Mouse (Mus musculus) C2C12 (cell line): ENCODE data around the gene Akap12. TPM values are rescaled to one million over a fixed set of nuclear protein-coding genes. Genes with fewer than 3 reads are reported as not detected.

Experiments used
- H3K27me3 ChIP-seq: one replicate; pipeline ENCODE4 v1.6.1; 2011; ENCODE audit not compliant: control insufficient read depth, insufficient read depth, insufficient read length
- H3K36me3 ChIP-seq: one replicate; pipeline ENCODE4 v1.6.1; 2011; ENCODE audit not compliant: control insufficient read depth, insufficient read depth
- H3K4me3 ChIP-seq: one replicate; pipeline ENCODE4 v1.5.1; 2011; ENCODE audit warnings: mild to moderate bottlenecking, control low read depth; ENCODE audit not compliant: poor library complexity, insufficient read depth, severe bottlenecking
- H3K79me2 ChIP-seq: one replicate; pipeline ENCODE4 v1.6.1; 2011; ENCODE audit not compliant: control insufficient read depth, insufficient read depth
- H3K79me3 ChIP-seq: one replicate; pipeline ENCODE4 v1.6.1; 2011; ENCODE audit warnings: low read depth, control low read depth
- H3ac ChIP-seq: one replicate; pipeline ENCODE3; 2011; ENCODE audit warnings: low read depth; ENCODE audit not compliant: control insufficient read depth, insufficient read length
- CEBPB ChIP-seq: IDR thresholded peaks from one replicate; pipeline ENCODE4 v1.6.1; 2011; ENCODE audit warnings: low read depth, mild to moderate bottlenecking, control low read depth, moderate library complexity
- CTCF ChIP-seq: IDR thresholded peaks from one replicate; pipeline ENCODE4 v1.5.1; 2011; ENCODE audit not compliant: control insufficient read depth, insufficient read depth, insufficient read length
- FOSL1 ChIP-seq: IDR thresholded peaks from one replicate; pipeline ENCODE4 v1.8.0; 2011; ENCODE audit warnings: mild to moderate bottlenecking, low read length; ENCODE audit not compliant: poor library complexity, insufficient read depth, severe bottlenecking
- MAX ChIP-seq: IDR thresholded peaks from one replicate; pipeline ENCODE4 v1.6.1; 2011; ENCODE audit warnings: mild to moderate bottlenecking, control low read depth
- MYOD1 ChIP-seq: IDR thresholded peaks from one replicate; pipeline ENCODE4 v1.6.1; 2011; ENCODE audit warnings: low read depth; ENCODE audit not compliant: control insufficient read depth, insufficient read length
- MYOG ChIP-seq: IDR thresholded peaks from one replicate; pipeline ENCODE4 v1.6.1; 2011; ENCODE audit not compliant: control insufficient read depth, insufficient read length; ENCODE audit errors: extremely low read depth
- USF1 ChIP-seq: IDR thresholded peaks from one replicate; pipeline ENCODE4 v1.6.1; 2011; ENCODE audit warnings: low read depth, mild to moderate bottlenecking, control low read depth, moderate library complexity
- polyA plus RNA-seq: library from polyadenylated mRNA; unstranded; fragments of >200 nt; fragmentation: generic; extraction: Trizol; gene quantifications from one replicate; pipeline ENCODE4 v1.2.1, GENCODE M21; 2012; ENCODE audit warnings: missing spikeins

The Akap12 gene
- polyA plus RNA-seq, 1 experiment: 4.7 TPM

DNA sequence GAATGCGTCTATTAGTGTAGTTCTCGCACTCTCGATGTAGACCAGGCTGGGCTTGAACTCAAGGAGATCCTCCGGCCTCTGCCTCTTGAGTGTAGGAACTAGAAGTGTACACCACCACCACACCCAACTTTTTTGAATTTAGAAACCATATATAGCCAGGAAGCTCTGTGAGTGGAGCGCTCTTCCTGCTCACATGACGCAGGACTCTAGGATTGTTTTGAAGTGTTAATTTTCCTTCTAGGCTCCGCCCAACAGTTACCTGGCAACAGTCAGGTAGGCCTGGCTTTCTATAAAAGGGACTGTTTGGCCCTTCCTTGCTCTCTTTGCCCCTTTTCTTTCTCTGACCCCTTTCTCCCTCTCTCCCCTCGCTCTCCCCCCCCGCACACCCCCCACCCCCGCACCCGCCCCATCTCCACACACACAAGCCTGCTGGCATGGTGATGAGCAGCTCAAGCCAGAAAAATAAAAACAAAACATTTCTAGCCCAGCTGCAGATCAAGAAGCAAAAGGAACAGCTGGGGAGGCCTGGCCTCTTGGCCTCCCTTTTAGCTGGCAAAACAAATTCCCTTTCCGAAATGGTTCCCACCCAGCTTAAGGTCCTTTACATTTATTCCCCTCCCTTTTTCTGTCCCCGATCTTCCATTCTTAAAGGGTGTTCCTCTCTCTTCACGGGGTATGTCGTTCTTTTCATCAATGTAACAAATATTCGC lies 22.4 kb upstream of the Akap12 start:
- TF ChIP-seq CEBPB: no peak
- TF ChIP-seq USF1: no peak
- TF ChIP-seq FOSL1: no peak
- no peak for TF ChIP-seq MYOG
- H3ac ChIP-seq: no peak overlapping the region
- no peaks in the 10 kb centered on the region for H3K27me3 ChIP-seq
- no peaks in the 10 kb centered on the region for H3K79me3 ChIP-seq
- H3K79me2 ChIP-seq: no peaks in the 10 kb centered on the region
- no peak overlapping the region for H3K4me3 ChIP-seq
- H3K36me3 ChIP-seq: no peaks in the 10 kb centered on the region

DNA sequence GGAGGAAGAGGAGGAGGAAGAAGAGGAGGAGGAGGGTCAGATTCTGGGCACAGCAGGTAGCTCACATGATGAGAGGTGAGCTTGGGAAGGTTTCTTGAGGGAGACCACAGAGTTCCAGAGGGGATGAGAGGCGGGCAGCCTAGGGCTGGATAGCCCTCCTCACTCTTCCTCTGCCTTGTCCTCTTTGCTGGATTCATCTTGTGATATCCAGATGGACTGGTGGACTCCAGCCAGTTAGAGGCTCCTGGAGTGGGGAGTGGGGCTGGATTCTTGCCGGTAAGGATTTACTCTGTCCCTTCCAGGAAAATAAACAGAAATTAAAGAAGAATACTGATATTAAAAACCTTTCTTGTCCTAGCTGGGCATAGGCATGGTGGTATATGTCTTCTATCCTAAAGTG lies 20.4 kb upstream of the Akap12 start:
- Histone ChIP-seq H3ac (no peak overlapping the region), H3K27me3 (no peaks in the 10 kb centered on the region), H3K79me2 (no peaks in the 10 kb centered on the region), H3K79me3 (no peaks in the 10 kb centered on the region), H3K4me3 (no peak overlapping the region), H3K36me3 (no peaks in the 10 kb centered on the region)
- no peak for TF ChIP-seq FOSL1
- TF ChIP-seq MYOG: no peak
- TF ChIP-seq MAX: no peak
- no peak for TF ChIP-seq CTCF
- no peak for TF ChIP-seq USF1
- no peak for TF ChIP-seq CEBPB
- TF ChIP-seq MYOD1: no peak

DNA sequence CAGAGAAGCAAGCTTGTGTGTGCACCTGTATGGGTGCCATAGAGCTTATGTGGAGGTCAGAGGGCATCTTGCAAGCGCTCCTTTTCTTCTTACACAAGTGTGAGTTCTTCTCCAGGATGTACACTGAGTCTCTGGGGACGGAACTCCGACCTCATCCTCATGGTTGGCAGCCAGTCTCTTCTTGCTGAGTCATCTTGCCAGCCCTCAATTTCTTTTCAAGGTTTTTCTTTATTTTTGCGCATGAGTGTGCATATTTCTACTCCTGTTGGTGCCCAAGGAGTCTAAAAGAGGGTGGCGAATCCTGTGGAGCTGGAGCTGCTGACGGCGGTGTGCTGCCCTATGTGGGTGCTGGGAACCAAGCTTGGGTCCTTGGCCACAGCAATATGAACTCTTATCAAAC lies 19.8 kb upstream of the Akap12 start:
- H3K79me3 ChIP-seq: no peaks in the 10 kb centered on the region
- H3K79me2 ChIP-seq: no peaks in the 10 kb centered on the region
- no peaks in the 10 kb centered on the region for H3K27me3 ChIP-seq
- H3ac ChIP-seq: no peak overlapping the region
- no peak for TF ChIP-seq MYOD1
- TF ChIP-seq CTCF: no peak
- TF ChIP-seq MYOG: no peak
- no peak for TF ChIP-seq CEBPB
- TF ChIP-seq FOSL1: no peak
- TF ChIP-seq USF1: no peak
- no peak for TF ChIP-seq MAX
- H3K36me3 ChIP-seq: no peaks in the 10 kb centered on the region
- H3K4me3 ChIP-seq: no peak overlapping the region

DNA sequence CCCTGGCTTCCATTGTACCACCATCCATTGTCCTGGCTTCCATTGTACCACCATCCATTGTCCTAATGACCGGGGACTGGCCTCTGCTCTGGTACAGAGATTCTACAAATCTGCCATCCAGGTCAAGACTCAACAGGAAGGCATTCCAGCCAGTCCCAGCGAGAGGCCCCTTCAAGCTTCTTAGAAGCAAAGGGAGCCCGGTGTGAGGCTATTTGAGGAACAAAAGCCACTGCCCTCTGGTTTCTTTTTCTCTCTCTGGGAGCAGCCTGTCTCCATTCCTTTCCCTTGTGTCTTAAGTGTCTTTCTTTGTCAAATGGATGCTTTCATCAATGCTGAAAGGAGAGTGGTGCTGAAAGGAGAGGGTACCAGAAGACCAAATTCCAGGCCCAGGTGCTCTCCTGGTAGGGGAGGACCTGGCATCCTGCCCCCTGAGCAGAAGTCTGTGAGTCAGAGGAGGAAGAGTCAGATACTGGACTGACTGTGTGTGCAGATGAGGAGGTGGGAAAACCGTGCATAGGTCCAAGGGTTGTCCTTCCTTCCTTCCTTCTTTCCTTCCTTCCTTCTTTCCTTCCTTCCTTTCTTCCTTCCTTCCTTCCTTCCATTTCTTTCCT lies 16.8 kb upstream of the Akap12 start:
- no peaks in the 10 kb centered on the region for H3K27me3 ChIP-seq
- no peaks in the 10 kb centered on the region for H3K79me2 ChIP-seq
- H3K4me3 ChIP-seq: no peak overlapping the region
- H3K36me3 ChIP-seq: no peaks in the 10 kb centered on the region
- H3K79me3 ChIP-seq: no peaks in the 10 kb centered on the region
- H3ac ChIP-seq: no peak overlapping the region
- no peak for TF ChIP-seq USF1
- TF ChIP-seq MAX: no peak
- TF ChIP-seq MYOG: no peak
- TF ChIP-seq FOSL1: no peak
- no peak for TF ChIP-seq MYOD1
- no peak for TF ChIP-seq CTCF
- no peak for TF ChIP-seq CEBPB

DNA sequence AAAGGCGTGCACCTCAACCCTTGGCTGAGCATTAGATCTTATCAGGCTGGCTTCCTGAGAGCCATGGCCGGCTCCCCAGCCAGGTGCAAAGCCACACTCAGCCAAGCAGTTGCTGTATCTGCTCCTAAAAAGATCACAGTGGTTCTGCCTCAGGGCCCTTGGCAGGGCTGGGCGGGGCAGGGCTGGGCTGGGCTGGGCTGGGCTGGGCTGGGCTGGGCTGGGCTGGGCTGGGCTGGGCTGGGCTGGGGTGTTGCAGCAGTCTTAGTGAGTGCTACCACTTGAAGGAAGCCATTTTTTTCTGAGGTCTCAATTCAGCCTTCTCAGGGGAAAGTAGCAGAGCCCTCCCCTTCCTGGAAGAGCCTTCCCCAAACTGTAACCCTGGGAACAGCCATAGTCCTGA lies 15.5 kb upstream of the Akap12 start:
- Histone ChIP-seq H3ac (no peak overlapping the region), H3K79me3 (no peaks in the 10 kb centered on the region), H3K79me2 (no peaks in the 10 kb centered on the region), H3K4me3 (no peak overlapping the region), H3K36me3 (no peaks in the 10 kb centered on the region), H3K27me3 (no peaks in the 10 kb centered on the region)
- TF ChIP-seq CTCF (no peak), MYOD1 (no peak)

DNA sequence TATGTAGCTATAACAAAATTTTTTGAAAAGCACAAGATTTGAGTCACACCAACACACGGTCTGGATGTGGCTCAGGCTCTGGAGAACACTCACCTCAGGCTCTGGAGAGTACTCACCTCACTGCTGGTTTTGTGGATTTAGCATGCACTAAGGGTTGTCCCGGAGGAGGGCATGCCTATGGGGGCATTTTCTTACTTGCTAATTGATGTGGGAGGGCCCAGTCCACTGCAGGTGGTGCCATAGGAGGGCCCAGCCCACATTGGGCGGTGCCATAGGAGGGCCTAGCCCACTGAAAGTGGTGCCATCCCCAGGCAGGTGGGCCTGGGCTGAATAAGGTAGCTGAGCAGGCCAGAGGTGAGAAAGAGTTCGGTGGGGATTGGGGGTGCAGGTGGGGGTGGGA lies 12.6 kb upstream of the Akap12 start:
- Histone ChIP-seq H3ac (no peak overlapping the region), H3K79me2 (no peaks in the 10 kb centered on the region), H3K36me3 (no peaks in the 10 kb centered on the region), H3K79me3 (no peaks in the 10 kb centered on the region), H3K27me3 (no peaks in the 10 kb centered on the region), H3K4me3 (no peak overlapping the region)
- no peak for TF ChIP-seq MYOD1
- TF ChIP-seq MYOG: no peak
- no peak for TF ChIP-seq CTCF
- no peak for TF ChIP-seq FOSL1
- TF ChIP-seq CEBPB: no peak
- no peak for TF ChIP-seq USF1
- TF ChIP-seq MAX: no peak
